Mouse (Mus musculus) T-helper 17 cell (primary cell): ENCODE measurements at regions not wholly inside any gene's neighbourhood (a gene's known extent, or its start where the extent isn't known, plus 50 kb on each side); places are given as distances from the start of the nearest gene placed in this dataset.

Source experiments
- in situ Hi-C, 2 experiments: fragments of 300-600 bp; cut with MboI, MseI; formaldehyde crosslinking; loops; 1 replicate in 1 of 2; 2 replicates in 1 of 2; pipeline ENCODE4 v1.15.1; 2025; ENCODE audit warnings: high pct_unique_total_duplicates in 2 of 2

- in situ Hi-C loops, result no loop called here
Observed at GRCm38 (mm10) chr17:62546286-62546685, 334.8 kb downstream of the Efna5 start.

- in situ Hi-C loops, result no loop called here
Observed at GRCm38 (mm10) chr17:62545330-62545729, 335.8 kb downstream of the Efna5 start.

- in situ Hi-C loops, result no loop called here
Observed at GRCm38 (mm10) chr17:62543056-62543975, 337.8 kb downstream of the Efna5 start.

GRCm38 (mm10) chr17:62529911-62530310 lies 351.2 kb downstream of the Efna5 start:
- in situ Hi-C loops, result no loop called here

- in situ Hi-C loops, result no loop called here
Observed at GRCm38 (mm10) chr17:62527556-62527955, 353.6 kb downstream of the Efna5 start.

- in situ Hi-C loops, result no loop called here
Observed at GRCm38 (mm10) chr17:62513635-62514034, 367.5 kb downstream of the Efna5 start.

GRCm38 (mm10) chr17:62510184-62510583 lies 370.9 kb downstream of the Efna5 start:
- in situ Hi-C loops, result no loop called here

- in situ Hi-C loops, result no loop called here
Observed at GRCm38 (mm10) chr17:62507766-62508485, 373.2 kb downstream of the Efna5 start.

GRCm38 (mm10) chr17:62504691-62505090 lies 376.4 kb downstream of the Efna5 start:
- in situ Hi-C loops, result no loop called here

GRCm38 (mm10) chr17:62470739-62471138 lies 410.4 kb downstream of the Efna5 start:
- in situ Hi-C loops, result loop anchor here in 1 of 2 experiments (10.0 kb wide), 1 partner anchor 414 kb away; the partner anchor contains the start of gene Efna5

GRCm38 (mm10) chr17:62469367-62469766 lies 411.8 kb downstream of the Efna5 start:
- in situ Hi-C loops, result no loop called here

- in situ Hi-C loops, result no loop called here
Observed at GRCm38 (mm10) chr17:62468859-62469258, 412.3 kb downstream of the Efna5 start.

- in situ Hi-C loops, result no loop called here
Observed at GRCm38 (mm10) chr17:62467072-62467471, 414.0 kb downstream of the Efna5 start.

- in situ Hi-C loops, result no loop called here
Observed at GRCm38 (mm10) chr17:62464994-62465393, 416.1 kb downstream of the Efna5 start.

GRCm38 (mm10) chr17:62464228-62464627 lies 416.9 kb downstream of the Efna5 start:
- in situ Hi-C loops, result no loop called here

GRCm38 (mm10) chr17:62461304-62462245 lies 419.5 kb downstream of the Efna5 start:
- in situ Hi-C loops, result no loop called here

- in situ Hi-C loops, result no loop called here
Observed at GRCm38 (mm10) chr17:62458964-62459363, 422.2 kb downstream of the Efna5 start.

- in situ Hi-C loops, result no loop called here
Observed at GRCm38 (mm10) chr17:62438045-62438444, 443.1 kb downstream of the Efna5 start.

- in situ Hi-C loops, result no loop called here
Observed at GRCm38 (mm10) chr17:62436044-62436443, 445.1 kb downstream of the Efna5 start.

GRCm38 (mm10) chr17:62423476-62424385 lies 457.4 kb downstream of the Efna5 start:
- in situ Hi-C loops, result no loop called here
